ENCODE assay signal across 10 mouse cellular contexts in the genomic region with DNA sequence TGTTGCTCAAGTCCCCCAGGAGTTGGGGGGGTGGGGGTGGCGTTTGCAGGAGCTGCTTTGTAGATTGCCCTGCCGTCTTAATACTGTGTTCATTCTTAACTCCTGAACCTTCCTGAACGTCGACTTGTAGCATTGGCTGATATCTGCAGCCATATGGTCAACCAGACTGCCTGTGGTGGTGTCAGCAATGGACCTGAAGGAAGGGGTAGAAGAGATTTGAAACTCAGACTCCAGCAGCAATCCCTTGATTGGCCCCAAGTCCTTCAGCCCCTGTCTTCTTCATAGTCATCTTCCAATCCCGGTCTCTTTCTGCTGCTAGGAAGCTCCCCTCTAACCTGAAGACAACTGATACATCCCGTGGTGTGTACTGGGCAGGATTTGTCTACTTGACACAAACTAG.
"Had no signal": no experiment of that assay in that cellular context is flagged by ENCODE, and none has a peak within 500 bp of the region (broad histone marks: within the 10 kb centered on the region; RNA-seq: fewer than 3 reads in every experiment).

No protein-coding gene starts in this region.

- H3K27ac ChIP-seq: left cerebral cortex, adult 2 months; limb, embryonic 13.5 days; liver, embryonic 14.5 days; midbrain, embryonic 13.5 days had no signal

- H3K4me3 ChIP-seq: left cerebral cortex, adult 2 months; limb, embryonic 13.5 days; midbrain, embryonic 13.5 days had no signal

- DNase-seq: kidney, postnatal 10 days; lung, adult 18-20 months; lung, postnatal 36 days; right cerebral cortex, adult 18-20 months; right cerebral cortex, postnatal 25 days; thymus, postnatal 4 days had no signal

- H3K9me3 ChIP-seq: midbrain, embryonic 13.5 days had no signal

- H3K36me3 ChIP-seq: limb, embryonic 13.5 days; midbrain, embryonic 13.5 days had no signal

- H3K27me3 ChIP-seq: limb, embryonic 13.5 days; midbrain, embryonic 13.5 days had no signal
